Mouse (Mus musculus): ENCODE data around the gene Phf11a. TPM values are rescaled to one million over a fixed set of nuclear protein-coding genes. Genes with fewer than 3 reads are reported as not detected.

Phf11a gene
- not detected for polyA plus RNA-seq (2014; fragmentation: Illumina TruSeq; extraction: RNeasy Lipid Tissue Mini Kit (QIAGEN cat#74804); ENCODE audit: low read depth, low replicate concordance)

GRCm38 (mm10) chr14:59297391-59297790, at the start of gene Phf11a:
Phf11a (minus strand) TSS chr14:59297522.

GRCm38 (mm10) chr14:59341189-59341588, 43.9 kb upstream of the Phf11a start, which contains the start of gene Phf11b:
Phf11b (minus strand) TSS chr14:59341351.

GRCm38 (mm10) chr14:59260056-59260455, 37.3 kb downstream of the Phf11a start, which contains the start of gene Gm6904:
Gm6904 (minus strand) TSS chr14:59260216.

Other genes starting within 250 kb of the Phf11a start
- gene 1700129C05Rik, start 154.6 kb downstream of the Phf11a start, polyA plus RNA-seq (2014; fragmentation: Illumina TruSeq; extraction: RNeasy Lipid Tissue Mini Kit (QIAGEN cat#74804); ENCODE audit: low read depth, low replicate concordance): 1,303 TPM
- gene Gm5142, start 118.8 kb downstream of the Phf11a start, polyA plus RNA-seq (2014; fragmentation: Illumina TruSeq; extraction: RNeasy Lipid Tissue Mini Kit (QIAGEN cat#74804); ENCODE audit: low read depth, low replicate concordance): 663 TPM
- 12.7 TPM for gene Rcbtb1, start 96.3 kb downstream of the Phf11a start, polyA plus RNA-seq (2014; fragmentation: Illumina TruSeq; extraction: RNeasy Lipid Tissue Mini Kit (QIAGEN cat#74804); ENCODE audit: low read depth, low replicate concordance)
- gene Gm6904, start 37.3 kb downstream of the Phf11a start, polyA plus RNA-seq (2014; fragmentation: Illumina TruSeq; extraction: RNeasy Lipid Tissue Mini Kit (QIAGEN cat#74804); ENCODE audit: low read depth, low replicate concordance): not detected
- 0.48 TPM for gene Phf11b, start 43.8 kb upstream of the Phf11a start, polyA plus RNA-seq (2014; fragmentation: Illumina TruSeq; extraction: RNeasy Lipid Tissue Mini Kit (QIAGEN cat#74804); ENCODE audit: low read depth, low replicate concordance)
- 3.7 TPM for gene Phf11d, start 67.9 kb upstream of the Phf11a start, polyA plus RNA-seq (2014; fragmentation: Illumina TruSeq; extraction: RNeasy Lipid Tissue Mini Kit (QIAGEN cat#74804); ENCODE audit: low read depth, low replicate concordance)
- 5.5 TPM for gene Phf11c, start 97.9 kb upstream of the Phf11a start, polyA plus RNA-seq (2014; fragmentation: Illumina TruSeq; extraction: RNeasy Lipid Tissue Mini Kit (QIAGEN cat#74804); ENCODE audit: low read depth, low replicate concordance)
- gene Setdb2, start 143.4 kb upstream of the Phf11a start, polyA plus RNA-seq (2014; fragmentation: Illumina TruSeq; extraction: RNeasy Lipid Tissue Mini Kit (QIAGEN cat#74804); ENCODE audit: low read depth, low replicate concordance): 34.7 TPM
- 184 TPM for gene Cab39l, start 143.4 kb upstream of the Phf11a start, polyA plus RNA-seq (2014; fragmentation: Illumina TruSeq; extraction: RNeasy Lipid Tissue Mini Kit (QIAGEN cat#74804); ENCODE audit: low read depth, low replicate concordance)

Measured in testis, adult 10 weeks (tissue).